Mouse (Mus musculus) embryonic facial prominence, embryonic 15.5 days (tissue): Measurements from ENCODE around the gene Gstm3. TPM values are rescaled to one million over a fixed set of nuclear protein-coding genes. Genes with fewer than 3 reads are reported as not detected.
"Not testable (repeated sequence)": the region's sequence is repeated elsewhere in the genome, so short reads cannot be mapped to it uniquely, and the experiment has no call there.

Experiments
- ATAC-seq: fragments of 200-750 bp; cut with Nextera tagmentation; 2 replicates; pipeline ENCODE4 v1.8.0; 2017; ENCODE audit warnings: low read depth, moderate TSS enrichment; ENCODE audit not compliant: insufficient number of reproducible peaks, low FRiP score, low TSS enrichment
- H3K27ac ChIP-seq: fragments of 300-500 bp; sonication (generic); replicated peaks from 2 replicates; pipeline ENCODE4 v1.5.1; 2015; ENCODE audit warnings: mild to moderate bottlenecking, inconsistent platforms
- H3K27me3 ChIP-seq: fragments of 300-500 bp; sonication (generic); 2 replicates; pipeline ENCODE4 v1.6.1; 2015; ENCODE audit warnings: inconsistent platforms
- H3K36me3 ChIP-seq: fragments of 300-500 bp; sonication (generic); 2 replicates; pipeline ENCODE4 v1.6.1; 2015; ENCODE audit warnings: mild to moderate bottlenecking, inconsistent platforms
- H3K4me1 ChIP-seq: fragments of 300-500 bp; sonication (generic); 2 replicates; pipeline ENCODE4 v1.6.1; 2015; ENCODE audit warnings: inconsistent platforms
- H3K4me2 ChIP-seq: fragments of 300-500 bp; sonication (generic); replicated peaks from 2 replicates; pipeline ENCODE4 v1.6.1; 2015; ENCODE audit warnings: mild to moderate bottlenecking, inconsistent platforms
- H3K4me3 ChIP-seq: fragments of 300-500 bp; sonication (generic); replicated peaks from 2 replicates; pipeline ENCODE4 v1.5.1; 2015; ENCODE audit warnings: mild to moderate bottlenecking, inconsistent platforms
- H3K9ac ChIP-seq: fragments of 300-500 bp; sonication (generic); 2 replicates; pipeline ENCODE4 v1.6.1; 2015; ENCODE audit warnings: inconsistent platforms
- H3K9me3 ChIP-seq: fragments of 300-500 bp; sonication (generic); replicated peaks from 2 replicates; pipeline ENCODE4 v1.6.1; 2016; ENCODE audit warnings: inconsistent platforms
- WGBS: fragments of 180-500 bp; shearing (Covaris S2); methylation state at CpG from one replicate; pipeline ENCODE4 v1.1.7; 2015; 5-methylcytosine and 5-hydroxymethylcytosine counted together
- polyA plus RNA-seq: library from polyadenylated mRNA; unstranded; fragments of >200 nt; fragmentation: Nextera tagmentation; extraction: Ambion mirVana; gene quantifications from 2 replicates; pipeline ENCODE4 v1.2.1, GENCODE M21; 2015

The Gstm3 gene
- polyA plus RNA-seq, 1 experiment from 2014 or later = not detected

GRCm38 (mm10) chr3:107999491-107999890, 30.4 kb upstream of the Gstm3 start:
- no peak overlapping the region for H3K9ac ChIP-seq
- H3K36me3 ChIP-seq = no peaks in the 10 kb centered on the region
- no peak for ATAC-seq
- H3K27ac ChIP-seq = no peak overlapping the region
- H3K4me3 ChIP-seq = no peak overlapping the region
- H3K4me2 ChIP-seq = no peak overlapping the region
- 79% methylated on average over 3 of the region's 3 CpGs for WGBS
- H3K4me1 ChIP-seq = no peaks in the 10 kb centered on the region
- H3K27me3 ChIP-seq = no peaks in the 10 kb centered on the region
- no peaks in the 10 kb centered on the region for H3K9me3 ChIP-seq

DNA sequence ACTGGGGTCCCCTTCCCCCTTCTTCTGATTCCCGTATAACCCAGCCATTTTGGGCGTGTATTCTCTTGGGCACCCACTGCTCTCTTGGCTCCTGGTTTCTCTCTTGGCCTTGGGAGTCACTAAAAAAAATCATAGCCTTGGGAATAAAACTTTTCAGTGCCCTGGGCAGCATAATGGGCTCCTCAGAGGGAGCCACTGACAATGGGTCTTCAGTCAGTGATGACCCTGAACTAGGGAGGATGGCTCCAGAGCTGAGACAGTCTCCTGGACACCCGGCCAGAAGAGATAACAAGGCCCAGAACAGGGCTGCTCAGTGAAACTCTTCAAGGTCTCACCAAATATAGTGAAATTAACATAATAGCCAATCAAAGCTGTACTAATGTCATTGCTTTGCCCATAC, 29.5 kb upstream of the Gstm3 start:
- ATAC-seq = no peak
- Histone ChIP-seq H3K36me3 (no peaks in the 10 kb centered on the region), H3K9me3 (no peaks in the 10 kb centered on the region), H3K27ac (no peak overlapping the region), H3K4me1 (no peaks in the 10 kb centered on the region), H3K4me3 (no peak overlapping the region), H3K9ac (no peak overlapping the region), H3K27me3 (no peaks in the 10 kb centered on the region), H3K4me2 (no peak overlapping the region)
- 81% methylated on average over 3 of the region's 3 CpGs for WGBS

- H3K27ac ChIP-seq = no peak overlapping the region
- H3K9ac ChIP-seq = no peak overlapping the region
- H3K4me3 ChIP-seq = no peak overlapping the region
- ATAC-seq = no peak
- no peak overlapping the region for H3K4me2 ChIP-seq
- WGBS = 69% methylated on average over 4 of the region's 4 CpGs
- no peaks in the 10 kb centered on the region for H3K36me3 ChIP-seq
- no peaks in the 10 kb centered on the region for H3K4me1 ChIP-seq
- no peaks in the 10 kb centered on the region for H3K27me3 ChIP-seq
- H3K9me3 ChIP-seq = no peaks in the 10 kb centered on the region
Measured at GRCm38 (mm10) chr3:107996576-107996975, 27.5 kb upstream of the Gstm3 start.

GRCm38 (mm10) chr3:107995974-107996373, 26.9 kb upstream of the Gstm3 start:
- WGBS = 66% methylated on average over 2 of the region's 2 CpGs
- not testable (repeated sequence) for H3K4me3 ChIP-seq, ATAC-seq, H3K9ac ChIP-seq, H3K4me2 ChIP-seq, H3K27me3 ChIP-seq, H3K4me1 ChIP-seq, H3K27ac ChIP-seq, H3K9me3 ChIP-seq, H3K36me3 ChIP-seq

DNA sequence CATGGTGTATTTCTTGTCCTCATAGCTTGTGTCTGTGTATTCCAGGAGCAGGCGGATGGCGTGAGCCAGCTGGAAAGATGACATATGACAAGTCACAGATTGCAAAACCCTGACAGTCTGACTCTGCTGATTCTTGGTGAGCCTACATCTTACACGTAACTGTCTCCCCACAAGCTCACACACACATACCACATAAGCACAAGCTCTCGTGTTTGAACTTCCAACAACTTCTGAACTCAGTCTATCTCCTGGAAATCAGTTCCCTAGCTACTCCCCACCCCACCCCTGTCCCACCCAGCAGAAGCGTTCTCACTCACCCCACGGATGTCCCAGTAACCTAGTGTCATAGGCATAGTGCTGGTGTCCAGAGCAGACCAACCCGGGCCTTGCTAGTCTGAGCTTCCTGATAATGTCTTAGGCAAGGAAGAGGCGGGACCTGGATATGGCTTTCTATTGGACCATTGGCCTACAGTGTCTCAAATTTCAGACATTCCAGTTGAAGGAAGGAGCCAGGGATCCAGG, 17.0 kb upstream of the Gstm3 start, which contains the start of gene Gstm2:
Gene Gstm2 (minus strand): TSS at position 413 of the 522 bp plus-strand sequence.
- peak within 1 kb of the TSS; percentile 23 for H3K4me3 ChIP-seq
- no peaks in the 10 kb centered on the region for H3K27me3 ChIP-seq
- H3K9me3 ChIP-seq = no peaks in the 10 kb centered on the region
- H3K27ac ChIP-seq = no peak within 1 kb of the TSS; the same call in 1 of the 2 replicates
- H3K4me2 ChIP-seq = peak within 1 kb of the TSS; percentile 18; the same call in 1 of the 2 replicates
- 39% methylated on average over 8 of the region's 8 CpGs for WGBS
- peak; percentile 73; the same call in 1 of the 2 replicates for ATAC-seq
- H3K36me3 ChIP-seq = no peaks in the 10 kb centered on the region
- H3K4me1 ChIP-seq = 0 out of 2 replicates have a peak, but pooled peaks cover 4% of the 10 kb centered on the region
- no peak within 1 kb of the TSS for H3K9ac ChIP-seq

- ATAC-seq, H3K36me3 ChIP-seq, H3K27ac ChIP-seq, H3K4me1 ChIP-seq, H3K9ac ChIP-seq, H3K9me3 ChIP-seq, H3K27me3 ChIP-seq, H3K4me2 ChIP-seq, H3K4me3 ChIP-seq: not testable (repeated sequence)
- WGBS = 93% methylated on average over 2 of the region's 2 CpGs
Measured at GRCm38 (mm10) chr3:107985141-107985540, 16.1 kb upstream of the Gstm3 start.

- Histone ChIP-seq H3K4me2 (no peak overlapping the region), H3K27ac (no peak overlapping the region), H3K9ac (no peak overlapping the region), H3K4me1 (0 out of 2 replicates have a peak, but pooled peaks cover 4% of the 10 kb centered on the region), H3K27me3 (no peaks in the 10 kb centered on the region), H3K4me3 (no peak overlapping the region), H3K36me3 (no peaks in the 10 kb centered on the region), H3K9me3 (no peaks in the 10 kb centered on the region)
- 89% methylated on average over 5 of the region's 5 CpGs for WGBS
- no peak for ATAC-seq
Measured at GRCm38 (mm10) chr3:107984471-107984870, 15.4 kb upstream of the Gstm3 start.

- 64% methylated on average over 3 of the region's 3 CpGs for whole genome bisulfite sequencing
- ATAC-seq = no peak
- H3K9me3 ChIP-seq = no peaks in the 10 kb centered on the region
- H3K36me3 ChIP-seq = no peaks in the 10 kb centered on the region
- no peak overlapping the region for H3K4me3 ChIP-seq
- no peak overlapping the region for H3K4me2 ChIP-seq
- H3K4me1 ChIP-seq = 0 out of 2 replicates have a peak, but pooled peaks cover 4% of the 10 kb centered on the region
- no peak overlapping the region for H3K27ac ChIP-seq
- no peaks in the 10 kb centered on the region for H3K27me3 ChIP-seq
- no peak overlapping the region for H3K9ac ChIP-seq
Measured at GRCm38 (mm10) chr3:107983771-107984170, 14.7 kb upstream of the Gstm3 start.

GRCm38 (mm10) chr3:107982726-107983125, 13.6 kb upstream of the Gstm3 start:
- no peak for ATAC-seq

DNA sequence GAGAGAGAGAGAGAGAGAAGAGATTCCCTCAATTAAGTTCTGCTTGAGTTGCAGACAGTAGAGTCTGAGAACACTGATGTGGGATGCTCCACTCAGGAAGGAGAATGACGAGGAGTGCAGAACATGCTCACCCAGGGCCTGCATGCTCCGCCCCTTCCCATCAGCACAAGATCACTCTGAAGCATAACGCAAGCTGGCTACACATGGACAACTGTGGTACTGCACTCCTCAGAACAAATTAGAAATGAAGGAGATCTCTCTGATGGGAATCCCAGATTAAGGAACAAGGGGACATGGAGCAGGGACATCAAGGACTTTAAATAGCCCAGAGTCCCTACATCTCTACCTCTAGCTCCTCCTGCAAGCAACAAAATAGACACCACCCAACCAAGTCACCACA, 12.2 kb upstream of the Gstm3 start:
- ATAC-seq = no peak
- H3K27me3 ChIP-seq = no peaks in the 10 kb centered on the region
- no peaks in the 10 kb centered on the region for H3K36me3 ChIP-seq
- H3K4me2 ChIP-seq = no peak overlapping the region
- 0 out of 2 replicates have a peak, but pooled peaks cover 4% of the 10 kb centered on the region for H3K4me1 ChIP-seq
- no peak overlapping the region for H3K9ac ChIP-seq
- no peak overlapping the region for H3K27ac ChIP-seq
- H3K9me3 ChIP-seq = no peaks in the 10 kb centered on the region
- H3K4me3 ChIP-seq = no peak overlapping the region
- 59% methylated on average over 3 of the region's 3 CpGs for WGBS

More at GRCm38 (mm10) chr3:107982726-107983125, 13.6 kb upstream of the Gstm3 start:
- no peak overlapping the region for H3K9ac ChIP-seq
- no peaks in the 10 kb centered on the region for H3K27me3 ChIP-seq
- WGBS = 79% methylated on average over 6 of the region's 6 CpGs
- H3K4me1 ChIP-seq = 0 out of 2 replicates have a peak, but pooled peaks cover 4% of the 10 kb centered on the region
- no peaks in the 10 kb centered on the region for H3K9me3 ChIP-seq
- no peak overlapping the region for H3K4me3 ChIP-seq
- no peak overlapping the region for H3K27ac ChIP-seq
- no peaks in the 10 kb centered on the region for H3K36me3 ChIP-seq
- H3K4me2 ChIP-seq = no peak overlapping the region

- H3K27me3 ChIP-seq = no peaks in the 10 kb centered on the region
- no peaks in the 10 kb centered on the region for H3K36me3 ChIP-seq
- no peak overlapping the region for H3K27ac ChIP-seq
- no peak overlapping the region for H3K9ac ChIP-seq
- no peak for ATAC-seq
- no peak overlapping the region for H3K4me2 ChIP-seq
- WGBS = 70% methylated on average over 3 of the region's 3 CpGs
- H3K4me3 ChIP-seq = no peak overlapping the region
- no peaks in the 10 kb centered on the region for H3K4me1 ChIP-seq
- H3K9me3 ChIP-seq = no peaks in the 10 kb centered on the region
Measured at GRCm38 (mm10) chr3:107977691-107978090, 8.6 kb upstream of the Gstm3 start.

DNA sequence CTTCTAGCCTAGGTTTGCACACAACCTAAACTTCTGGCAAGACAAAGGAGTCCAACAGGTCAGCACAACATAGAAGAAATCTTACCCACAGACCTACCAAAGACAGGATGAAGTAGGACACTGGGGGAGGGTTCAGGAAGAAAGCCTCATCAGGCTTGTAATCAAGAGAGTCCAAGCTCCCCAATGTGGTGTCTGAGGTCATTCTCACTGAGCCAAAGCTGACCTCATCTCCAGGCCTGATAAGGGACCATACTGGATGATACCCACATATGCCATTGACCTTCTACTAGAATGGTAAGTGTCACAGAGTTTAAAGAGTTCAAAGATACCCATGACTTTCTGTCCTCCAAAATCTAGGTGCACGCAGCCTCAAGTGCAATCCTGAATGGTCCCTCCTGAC, 5.2 kb upstream of the Gstm3 start:
- H3K4me1 ChIP-seq = no peaks in the 10 kb centered on the region
- no peak overlapping the region for H3K4me3 ChIP-seq
- 100% methylated on average over 1 of the region's 1 CpGs for WGBS
- no peaks in the 10 kb centered on the region for H3K9me3 ChIP-seq
- H3K36me3 ChIP-seq = no peaks in the 10 kb centered on the region
- no peak overlapping the region for H3K9ac ChIP-seq
- H3K27ac ChIP-seq = no peak overlapping the region
- no peaks in the 10 kb centered on the region for H3K27me3 ChIP-seq
- no peak overlapping the region for H3K4me2 ChIP-seq
- ATAC-seq = no peak
